Mouse (Mus musculus): ENCODE measurements at regions not wholly inside any gene's neighbourhood (a gene's known extent, or its start where the extent isn't known, plus 50 kb on each side); places are given as distances from the start of the nearest gene placed in this dataset.

GRCm38 (mm10) chr14:86115254-86116057 is 1025.6 kb downstream of the Diaph3 start:
- TF ChIP-seq POLR2A (IDR thresholded peaks at IDR 0.05; ENCODE audit: low read depth, low read length) (no peak), CTCF (IDR thresholded peaks at IDR 0.05; ENCODE audit: borderline replicate concordance, insufficient read depth, low read length) (no peak)

Measured in embryonic fibroblast, embryonic 13.5 days (primary cell).